ENCODE assay signal across 1 mouse cellular context in the genomic region with DNA sequence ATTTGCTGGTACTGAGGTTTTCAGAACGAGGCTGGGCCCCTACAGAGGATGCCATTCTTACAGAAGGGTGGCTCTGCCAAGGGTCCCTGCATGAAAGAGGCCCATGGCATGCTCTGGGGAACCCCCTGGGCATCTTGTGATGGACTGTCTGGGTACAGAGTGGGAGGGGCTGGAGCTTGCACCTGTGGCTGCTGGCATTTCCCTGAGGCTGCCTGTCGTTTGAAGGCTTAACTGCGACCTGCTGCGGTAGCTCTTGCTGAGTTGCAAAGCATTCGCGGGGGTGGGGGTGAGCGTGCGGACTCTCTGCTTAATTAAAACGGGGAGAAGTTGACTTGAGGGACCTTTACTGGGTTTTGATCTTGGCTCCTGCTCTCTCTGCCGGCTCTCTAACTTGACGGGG.
A peak's percentile ranks its signal among the peaks of the same experiment; 100 is the strongest.
TF ChIP-seq lines count a peak whose summit lies in the region.

No protein-coding gene starts in this region.

TF ChIP-seq in CH12.LX, 34 proteins besides CTCF, POLR2A, EP300 and RAD21 (continued from another document):
- TF ChIP-seq ELF1 (IDR thresholded peaks at IDR 0.05; ENCODE audit: low read depth, low read length) = peak; percentile 20; the same call in 1 of the 2 replicates
- TF ChIP-seq BHLHE40 (IDR thresholded peaks at IDR 0.05; ENCODE audit: low read depth, low read length) = peak; percentile 70
- TF ChIP-seq JUN (IDR thresholded peaks at IDR 0.05; ENCODE audit: insufficient read depth, low read depth, low read length) = no peak
- peak; percentile 26; the same call in 1 of the 2 replicates for TF ChIP-seq ETS1 (conservative IDR thresholded peaks at IDR 0.05; ENCODE audit: low read depth, low read length)
- peak; percentile 49; the same call in 1 of the 2 replicates for TF ChIP-seq IRF4 (IDR thresholded peaks at IDR 0.05; ENCODE audit: low read depth, low read length)
- TF ChIP-seq NELFE (IDR thresholded peaks at IDR 0.05; ENCODE audit: low read depth, low read length) = peak; percentile 44; the same call in 1 of the 2 replicates
- peak; percentile 48; the same call in 1 of the 2 replicates for TF ChIP-seq MAFK (IDR thresholded peaks at IDR 0.05; ENCODE audit: insufficient replicate concordance, low read length)
- TF ChIP-seq KAT2A (IDR thresholded peaks at IDR 0.05; ENCODE audit: insufficient replicate concordance, low read length) = no peak
- peak; percentile 17; the same call in 1 of the 2 replicates for TF ChIP-seq MEF2A (IDR thresholded peaks at IDR 0.05; ENCODE audit: borderline replicate concordance, low read depth, low read length)
